Mouse (Mus musculus): Measurements from ENCODE around the gene Flnb. TPM values are rescaled to one million over a fixed set of nuclear protein-coding genes. Genes with fewer than 3 reads are reported as not detected.

The Flnb gene
- polyA plus RNA-seq, 1 experiment from 2014 or later, result 14.7 TPM

- Histone ChIP-seq H3K36me3 (replicated peaks; ENCODE audit: control insufficient read depth, insufficient read depth, low read depth, low read length) (no peaks in the 10 kb centered on the region), H3K9me3 (replicated peaks; ENCODE audit: control insufficient read depth, low read length) (no peaks in the 10 kb centered on the region), H3K9ac (replicated peaks; ENCODE audit: low read length) (no peak overlapping the region), H3K4me2 (ENCODE audit: low read depth, low read length) (no peak overlapping the region), H3K27me3 (ENCODE audit: control insufficient read depth, insufficient read depth, low read length) (no peaks in the 10 kb centered on the region), H3K4me3 (ENCODE audit: low read depth, low read length) (no peak overlapping the region), H3K27ac (replicated peaks; ENCODE audit: low read depth, low read length) (peak overlapping the region; percentile 36; the same call in 1 of the 2 replicates), H3K4me1 (ENCODE audit: control insufficient read depth, insufficient read depth, low read length) (peaks cover 5% of the 10 kb centered on the region; the same call in 1 of the 2 replicates)
- DNase-seq (ENCODE audit: low spot score), result peak; percentile 65
- no peak; the same call in 1 of the 2 replicates for ATAC-seq (replicated peaks; ENCODE audit: insufficient number of reproducible peaks, low FRiP score, low TSS enrichment, low read depth)
- 26% methylated on average over 5 of the region's 5 CpGs for WGBS
Observed at GRCm38 (mm10) chr14:7847746-7848232, 30.0 kb downstream of the Flnb start.

DNA sequence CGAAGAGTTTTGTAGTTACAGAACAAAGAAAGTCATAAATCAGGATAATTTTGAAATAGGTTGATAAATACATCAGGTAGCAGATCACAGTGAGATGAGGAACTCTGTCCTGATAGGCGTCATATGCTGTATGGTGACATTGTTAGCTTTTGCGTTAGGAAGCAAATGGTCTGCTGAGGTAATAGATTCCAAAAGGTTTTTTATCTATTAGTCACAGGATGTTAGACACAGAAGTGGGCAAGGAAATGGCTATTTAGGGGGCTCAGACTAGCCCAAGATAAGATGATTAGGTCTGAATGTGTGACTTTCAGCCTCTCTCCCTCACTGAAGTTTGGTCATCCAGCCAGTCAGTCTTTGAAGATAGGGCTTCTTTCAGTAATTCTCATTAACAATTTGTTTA, 33.2 kb downstream of the Flnb start:
- Histone ChIP-seq H3K4me1 (ENCODE audit: control insufficient read depth, insufficient read depth, low read length) (peaks cover 5% of the 10 kb centered on the region; the same call in 1 of the 2 replicates), H3K27ac (replicated peaks; ENCODE audit: low read depth, low read length) (no peak overlapping the region)
- WGBS, result 84% methylated on average over 3 of the region's 3 CpGs

DNA sequence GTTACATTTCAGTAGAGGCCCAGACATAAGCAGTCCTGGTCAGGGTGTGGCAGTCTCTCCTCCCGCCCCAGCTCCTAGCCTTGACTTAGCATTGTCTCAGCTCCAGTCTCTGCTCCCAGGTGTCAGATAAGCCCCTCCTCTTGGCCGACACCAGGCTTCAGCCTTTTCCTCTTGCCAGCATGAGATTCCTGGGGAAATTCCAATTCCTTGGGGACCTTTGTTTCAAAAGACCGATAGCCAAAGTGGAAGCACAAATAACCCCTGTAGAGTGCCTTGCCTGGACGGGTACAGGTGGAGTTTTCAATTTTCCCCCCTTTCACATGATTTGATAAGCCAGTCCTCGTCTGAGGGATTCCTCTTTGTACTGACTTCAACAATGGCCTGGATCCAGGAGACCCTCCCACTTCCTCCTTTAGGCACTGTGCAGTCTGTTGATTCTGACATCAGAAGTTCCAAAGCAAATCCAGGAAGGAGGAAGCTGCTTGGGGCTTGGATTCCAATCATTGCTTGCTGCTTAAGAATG, 33.8 kb downstream of the Flnb start:
- H3K4me3 ChIP-seq (ENCODE audit: low read depth, low read length), result no peak overlapping the region
- H3K27ac ChIP-seq (replicated peaks; ENCODE audit: low read depth, low read length), result 0 out of 2 replicates have a peak overlapping the region, but pooled peaks have one; percentile 2
- peaks cover 5% of the 10 kb centered on the region; the same call in 1 of the 2 replicates for H3K4me1 ChIP-seq (ENCODE audit: control insufficient read depth, insufficient read depth, low read length)
- ATAC-seq (replicated peaks; ENCODE audit: insufficient number of reproducible peaks, low FRiP score, low TSS enrichment, low read depth) (peak; percentile 35; the same call in 1 of the 2 replicates), DNase-seq (ENCODE audit: low spot score) (peak; percentile 42)
- H3K4me2 ChIP-seq (ENCODE audit: low read depth, low read length), result no peak overlapping the region
- no peaks in the 10 kb centered on the region for H3K36me3 ChIP-seq (replicated peaks; ENCODE audit: control insufficient read depth, insufficient read depth, low read depth, low read length)
- H3K9ac ChIP-seq (replicated peaks; ENCODE audit: low read length), result no peak overlapping the region
- no peaks in the 10 kb centered on the region for H3K9me3 ChIP-seq (replicated peaks; ENCODE audit: control insufficient read depth, low read length)
- WGBS, result 12% methylated on average over 5 of the region's 5 CpGs
- H3K27me3 ChIP-seq (ENCODE audit: control insufficient read depth, insufficient read depth, low read length), result no peaks in the 10 kb centered on the region

More for the DNA sequence above, 33.2 kb downstream of the Flnb start:
- Histone ChIP-seq H3K9me3 (replicated peaks; ENCODE audit: control insufficient read depth, low read length) (no peaks in the 10 kb centered on the region), H3K36me3 (replicated peaks; ENCODE audit: control insufficient read depth, insufficient read depth, low read depth, low read length) (no peaks in the 10 kb centered on the region), H3K4me3 (ENCODE audit: low read depth, low read length) (no peak overlapping the region), H3K9ac (replicated peaks; ENCODE audit: low read length) (no peak overlapping the region), H3K4me2 (ENCODE audit: low read depth, low read length) (no peak overlapping the region), H3K27me3 (ENCODE audit: control insufficient read depth, insufficient read depth, low read length) (no peaks in the 10 kb centered on the region)
- ATAC-seq (replicated peaks; ENCODE audit: insufficient number of reproducible peaks, low FRiP score, low TSS enrichment, low read depth), result no peak
- DNase-seq (ENCODE audit: low spot score), result no peak

DNA sequence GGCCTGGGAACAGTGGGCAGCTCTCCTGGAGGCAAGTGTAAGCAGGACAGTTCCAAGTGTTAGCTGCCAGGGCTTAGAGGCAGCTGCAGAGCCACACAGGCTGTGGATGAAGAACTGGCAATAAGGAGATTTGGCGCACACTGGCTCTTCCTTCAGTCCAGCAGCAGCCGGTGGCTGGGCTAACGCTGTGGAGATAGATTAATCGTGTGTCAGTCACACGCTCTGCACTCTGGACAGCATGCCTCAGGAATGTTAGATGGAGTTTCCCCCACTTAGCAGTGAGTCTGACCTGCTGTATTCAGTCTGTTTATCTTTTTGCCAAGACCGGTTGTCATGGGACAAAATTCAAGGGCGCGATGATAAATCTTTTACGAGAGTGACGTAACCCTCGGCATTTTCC, 35.9 kb downstream of the Flnb start:
- Histone ChIP-seq H3K9ac (replicated peaks; ENCODE audit: low read length) (no peak overlapping the region), H3K4me3 (ENCODE audit: low read depth, low read length) (no peak overlapping the region), H3K36me3 (replicated peaks; ENCODE audit: control insufficient read depth, insufficient read depth, low read depth, low read length) (no peaks in the 10 kb centered on the region), H3K27ac (replicated peaks; ENCODE audit: low read depth, low read length) (no peak overlapping the region), H3K27me3 (ENCODE audit: control insufficient read depth, insufficient read depth, low read length) (no peaks in the 10 kb centered on the region), H3K4me1 (ENCODE audit: control insufficient read depth, insufficient read depth, low read length) (no peaks in the 10 kb centered on the region), H3K4me2 (ENCODE audit: low read depth, low read length) (no peak overlapping the region), H3K9me3 (replicated peaks; ENCODE audit: control insufficient read depth, low read length) (no peaks in the 10 kb centered on the region)
- WGBS, result 57% methylated on average over 11 of the region's 11 CpGs
- ATAC-seq (replicated peaks; ENCODE audit: insufficient number of reproducible peaks, low FRiP score, low TSS enrichment, low read depth) (no peak), DNase-seq (ENCODE audit: low spot score) (no peak)

DNA sequence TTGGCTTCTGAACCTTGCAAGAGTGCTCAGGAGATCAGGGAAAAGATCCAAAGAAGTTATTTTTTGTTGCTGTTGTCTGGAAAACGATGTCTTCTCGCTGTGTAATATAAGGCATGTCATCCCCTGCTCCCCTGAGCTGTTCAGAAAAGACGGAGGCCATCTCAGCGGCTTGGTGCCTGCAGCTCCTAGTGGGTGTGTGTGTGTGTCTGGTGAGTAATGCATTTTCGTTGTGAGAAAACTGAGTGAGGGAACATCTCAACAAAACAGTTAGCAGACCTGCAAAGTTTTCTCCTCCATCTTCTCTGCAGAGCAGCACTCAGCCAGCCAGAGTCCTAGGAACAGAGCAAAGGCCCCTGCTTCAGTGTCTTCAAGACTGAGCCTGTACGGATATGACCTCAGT, 36.6 kb downstream of the Flnb start:
- Histone ChIP-seq H3K36me3 (replicated peaks; ENCODE audit: control insufficient read depth, insufficient read depth, low read depth, low read length) (no peaks in the 10 kb centered on the region), H3K27ac (replicated peaks; ENCODE audit: low read depth, low read length) (no peak overlapping the region), H3K9ac (replicated peaks; ENCODE audit: low read length) (no peak overlapping the region), H3K4me2 (ENCODE audit: low read depth, low read length) (no peak overlapping the region), H3K4me3 (ENCODE audit: low read depth, low read length) (no peak overlapping the region), H3K27me3 (ENCODE audit: control insufficient read depth, insufficient read depth, low read length) (no peaks in the 10 kb centered on the region), H3K9me3 (replicated peaks; ENCODE audit: control insufficient read depth, low read length) (no peaks in the 10 kb centered on the region), H3K4me1 (ENCODE audit: control insufficient read depth, insufficient read depth, low read length) (no peaks in the 10 kb centered on the region)
- DNase-seq (ENCODE audit: low spot score) (no peak), ATAC-seq (replicated peaks; ENCODE audit: insufficient number of reproducible peaks, low FRiP score, low TSS enrichment, low read depth) (no peak)
- WGBS, result 86% methylated on average over 6 of the region's 6 CpGs

GRCm38 (mm10) chr14:7855101-7855500, 37.3 kb downstream of the Flnb start:
- Histone ChIP-seq H3K27ac (replicated peaks; ENCODE audit: low read depth, low read length) (no peak overlapping the region), H3K4me3 (ENCODE audit: low read depth, low read length) (no peak overlapping the region), H3K4me2 (ENCODE audit: low read depth, low read length) (no peak overlapping the region), H3K27me3 (ENCODE audit: control insufficient read depth, insufficient read depth, low read length) (no peaks in the 10 kb centered on the region), H3K4me1 (ENCODE audit: control insufficient read depth, insufficient read depth, low read length) (no peaks in the 10 kb centered on the region), H3K9me3 (replicated peaks; ENCODE audit: control insufficient read depth, low read length) (no peaks in the 10 kb centered on the region), H3K36me3 (replicated peaks; ENCODE audit: control insufficient read depth, insufficient read depth, low read depth, low read length) (no peaks in the 10 kb centered on the region), H3K9ac (replicated peaks; ENCODE audit: low read length) (no peak overlapping the region)
- WGBS, result 77% methylated on average over 6 of the region's 6 CpGs
- ATAC-seq (replicated peaks; ENCODE audit: insufficient number of reproducible peaks, low FRiP score, low TSS enrichment, low read depth) (no peak), DNase-seq (ENCODE audit: low spot score) (no peak)

DNA sequence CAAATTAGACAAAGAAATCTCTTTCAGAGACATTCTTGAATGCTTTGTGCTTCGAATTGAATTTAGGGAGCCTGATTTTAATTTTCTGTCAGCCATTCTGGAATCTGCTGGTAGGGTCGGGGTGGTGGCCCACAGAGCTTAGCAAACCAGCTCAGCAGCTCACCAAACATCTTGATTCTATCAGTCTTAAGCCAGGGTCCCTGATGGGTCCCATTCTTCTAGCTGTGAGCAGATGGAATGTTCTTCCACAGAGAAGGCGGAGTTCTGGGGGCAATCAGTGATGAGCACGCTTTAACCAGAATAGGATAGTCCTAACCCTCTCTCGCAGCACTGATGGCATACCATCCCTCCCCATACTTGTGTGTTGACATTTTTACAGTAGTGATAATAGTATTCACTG, 37.7 kb downstream of the Flnb start:
- H3K9ac ChIP-seq (replicated peaks; ENCODE audit: low read length), result no peak overlapping the region
- no peaks in the 10 kb centered on the region for H3K9me3 ChIP-seq (replicated peaks; ENCODE audit: control insufficient read depth, low read length)
- H3K4me2 ChIP-seq (ENCODE audit: low read depth, low read length), result no peak overlapping the region
- no peaks in the 10 kb centered on the region for H3K27me3 ChIP-seq (ENCODE audit: control insufficient read depth, insufficient read depth, low read length)
- ATAC-seq (replicated peaks; ENCODE audit: insufficient number of reproducible peaks, low FRiP score, low TSS enrichment, low read depth) (no peak), DNase-seq (ENCODE audit: low spot score) (peak; percentile 53)
- no peaks in the 10 kb centered on the region for H3K36me3 ChIP-seq (replicated peaks; ENCODE audit: control insufficient read depth, insufficient read depth, low read depth, low read length)
- 57% methylated on average over 5 of the region's 5 CpGs for WGBS
- H3K4me1 ChIP-seq (ENCODE audit: control insufficient read depth, insufficient read depth, low read length), result no peaks in the 10 kb centered on the region
- no peak overlapping the region for H3K27ac ChIP-seq (replicated peaks; ENCODE audit: low read depth, low read length)
- no peak overlapping the region for H3K4me3 ChIP-seq (ENCODE audit: low read depth, low read length)

- no peaks in the 10 kb centered on the region for H3K27me3 ChIP-seq (ENCODE audit: control insufficient read depth, insufficient read depth, low read length)
- H3K27ac ChIP-seq (replicated peaks; ENCODE audit: low read depth, low read length), result no peak overlapping the region
- WGBS, result 63% methylated on average over 10 of the region's 10 CpGs
- ATAC-seq (replicated peaks; ENCODE audit: insufficient number of reproducible peaks, low FRiP score, low TSS enrichment, low read depth) (no peak), DNase-seq (ENCODE audit: low spot score) (peak; percentile 26)
- no peaks in the 10 kb centered on the region for H3K9me3 ChIP-seq (replicated peaks; ENCODE audit: control insufficient read depth, low read length)
- no peak overlapping the region for H3K9ac ChIP-seq (replicated peaks; ENCODE audit: low read length)
- no peaks in the 10 kb centered on the region for H3K36me3 ChIP-seq (replicated peaks; ENCODE audit: control insufficient read depth, insufficient read depth, low read depth, low read length)
- H3K4me3 ChIP-seq (ENCODE audit: low read depth, low read length), result no peak overlapping the region
- H3K4me1 ChIP-seq (ENCODE audit: control insufficient read depth, insufficient read depth, low read length), result no peaks in the 10 kb centered on the region
- H3K4me2 ChIP-seq (ENCODE audit: low read depth, low read length), result no peak overlapping the region
Observed at GRCm38 (mm10) chr14:7856348-7856747, 38.6 kb downstream of the Flnb start.

Measured in embryonic facial prominence, embryonic 11.5 days (tissue).